Mouse (Mus musculus): Measurements from ENCODE around the gene Mturn. TPM values are rescaled to one million over a fixed set of nuclear protein-coding genes. Genes with fewer than 3 reads are reported as not detected.
A peak's percentile ranks its signal among the peaks of the same experiment; 100 is the strongest.

Mturn gene
- polyA plus RNA-seq, 1 experiment from 2014 or later, result 3.7 TPM

DNA sequence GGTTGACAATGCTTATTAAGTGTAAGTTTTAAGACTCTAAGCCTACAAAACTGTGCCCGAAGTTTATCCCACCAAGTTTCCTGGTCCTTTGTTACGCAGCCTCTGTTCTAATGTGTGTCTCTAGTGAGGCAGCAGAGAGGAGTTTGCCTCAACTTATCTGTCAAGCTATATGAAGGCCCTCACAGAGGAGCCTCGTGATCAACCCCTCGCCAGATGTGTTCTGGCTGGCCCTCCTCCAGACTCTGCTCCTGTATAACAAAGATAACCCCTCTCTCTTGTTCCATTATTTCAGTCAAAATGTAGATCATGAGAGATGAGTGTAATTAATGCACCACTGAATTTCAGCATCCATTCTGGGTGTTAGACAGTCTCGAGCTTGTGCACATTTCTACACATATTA lies 1.7 kb upstream of the Mturn start:
- H3K9ac ChIP-seq (ENCODE audit: low read depth, low read length), result no peak overlapping the region
- no peaks in the 10 kb centered on the region for H3K9me3 ChIP-seq (replicated peaks; ENCODE audit: control insufficient read depth, low read length)
- H3K4me1 ChIP-seq (ENCODE audit: control insufficient read depth, insufficient read depth, low read length), result peaks cover 4% of the 10 kb centered on the region; the same call in 1 of the 2 replicates
- no peak for ATAC-seq (replicated peaks; ENCODE audit: insufficient number of reproducible peaks, low FRiP score, low TSS enrichment)
- WGBS (ENCODE audit: insufficient replicate concordance), result 69% methylated on average over 5 of the region's 5 CpGs
- H3K4me2 ChIP-seq, result no peak overlapping the region
- H3K36me3 ChIP-seq (ENCODE audit: control insufficient read depth, insufficient read depth, low read length), result no peaks in the 10 kb centered on the region
- peaks cover 23% of the 10 kb centered on the region for H3K27me3 ChIP-seq (ENCODE audit: control insufficient read depth, insufficient read depth, low read length)
- no peak overlapping the region for H3K4me3 ChIP-seq (ENCODE audit: low read depth, low read length)
- H3K27ac ChIP-seq (ENCODE audit: low read depth, low read length), result no peak overlapping the region

DNA sequence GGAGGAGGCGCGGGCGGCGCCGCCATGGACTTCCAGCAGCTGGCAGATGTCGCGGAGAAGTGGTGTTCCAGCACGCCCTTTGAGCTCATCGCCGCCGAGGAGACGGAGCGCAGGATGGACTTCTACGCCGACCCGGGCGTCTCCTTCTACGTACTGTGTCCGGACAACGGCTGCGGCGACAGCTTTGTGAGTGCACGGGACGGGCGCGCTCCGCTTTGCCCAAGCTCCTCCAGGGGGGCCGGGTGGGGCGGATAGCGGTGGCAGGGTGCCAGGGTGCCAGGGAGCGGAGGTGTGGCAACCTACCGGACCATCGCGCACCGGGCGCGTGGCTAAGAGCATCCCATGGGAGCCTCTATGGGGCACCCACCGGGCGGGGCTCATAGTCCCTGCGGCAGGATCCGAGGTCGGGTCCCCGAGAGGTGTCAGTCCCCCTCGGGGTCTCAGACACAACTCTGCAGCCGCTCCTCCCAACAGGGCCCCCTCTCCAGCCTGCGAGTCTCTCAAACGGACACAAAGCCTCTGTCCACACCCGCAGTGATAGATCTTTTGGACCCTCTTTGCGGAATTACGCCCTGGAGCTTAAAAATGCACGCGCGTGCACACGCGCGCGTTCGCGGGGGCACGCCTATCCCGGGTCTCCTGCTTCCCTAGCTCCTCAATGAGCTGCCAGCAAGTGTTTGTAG lies 463 bp downstream of the Mturn start:
- Histone ChIP-seq H3K4me3 (ENCODE audit: low read depth, low read length) (peak overlapping the region; percentile 88), H3K36me3 (ENCODE audit: control insufficient read depth, insufficient read depth, low read length) (no peaks in the 10 kb centered on the region), H3K4me2 (peak overlapping the region; percentile 100), H3K9ac (ENCODE audit: low read depth, low read length) (peak overlapping the region; percentile 73), H3K4me1 (ENCODE audit: control insufficient read depth, insufficient read depth, low read length) (peaks cover 9% of the 10 kb centered on the region; the same call in 1 of the 2 replicates), H3K9me3 (replicated peaks; ENCODE audit: control insufficient read depth, low read length) (no peaks in the 10 kb centered on the region), H3K27ac (ENCODE audit: low read depth, low read length) (no peak overlapping the region), H3K27me3 (ENCODE audit: control insufficient read depth, insufficient read depth, low read length) (peaks cover 23% of the 10 kb centered on the region)
- peak; percentile 50; the same call in 1 of the 2 replicates for ATAC-seq (replicated peaks; ENCODE audit: insufficient number of reproducible peaks, low FRiP score, low TSS enrichment)
- WGBS (ENCODE audit: insufficient replicate concordance), result 0% methylated on average over 58 of the region's 61 CpGs

DNA sequence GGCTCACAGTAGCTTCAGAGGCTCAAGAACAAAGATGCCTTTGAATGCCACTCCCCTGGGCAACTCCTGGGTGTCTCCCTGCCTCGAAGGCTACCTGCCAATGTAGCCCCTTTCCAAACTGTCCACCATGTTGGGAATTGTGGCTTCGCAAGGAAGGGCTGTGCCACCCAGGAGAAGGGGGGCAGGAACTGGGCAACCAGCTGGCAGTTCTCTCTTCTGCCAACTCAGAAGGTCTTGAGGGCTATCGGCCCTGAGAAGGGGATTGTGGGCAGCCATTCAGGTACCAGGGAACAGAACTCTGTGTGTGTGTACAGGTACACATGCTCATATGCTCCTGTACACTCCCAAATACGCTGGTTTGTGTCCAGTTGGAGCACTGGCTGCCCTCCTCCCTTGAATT lies 2.7 kb downstream of the Mturn start:
- Histone ChIP-seq H3K27ac (ENCODE audit: low read depth, low read length) (no peak overlapping the region), H3K9me3 (replicated peaks; ENCODE audit: control insufficient read depth, low read length) (no peaks in the 10 kb centered on the region), H3K27me3 (ENCODE audit: control insufficient read depth, insufficient read depth, low read length) (peaks cover 27% of the 10 kb centered on the region), H3K36me3 (ENCODE audit: control insufficient read depth, insufficient read depth, low read length) (no peaks in the 10 kb centered on the region), H3K4me3 (ENCODE audit: low read depth, low read length) (no peak overlapping the region), H3K4me1 (ENCODE audit: control insufficient read depth, insufficient read depth, low read length) (peaks cover 9% of the 10 kb centered on the region; the same call in 1 of the 2 replicates), H3K4me2 (no peak overlapping the region), H3K9ac (ENCODE audit: low read depth, low read length) (no peak overlapping the region)
- no peak for ATAC-seq (replicated peaks; ENCODE audit: insufficient number of reproducible peaks, low FRiP score, low TSS enrichment)
- WGBS (ENCODE audit: insufficient replicate concordance), result 90% methylated on average over 4 of the region's 4 CpGs

DNA sequence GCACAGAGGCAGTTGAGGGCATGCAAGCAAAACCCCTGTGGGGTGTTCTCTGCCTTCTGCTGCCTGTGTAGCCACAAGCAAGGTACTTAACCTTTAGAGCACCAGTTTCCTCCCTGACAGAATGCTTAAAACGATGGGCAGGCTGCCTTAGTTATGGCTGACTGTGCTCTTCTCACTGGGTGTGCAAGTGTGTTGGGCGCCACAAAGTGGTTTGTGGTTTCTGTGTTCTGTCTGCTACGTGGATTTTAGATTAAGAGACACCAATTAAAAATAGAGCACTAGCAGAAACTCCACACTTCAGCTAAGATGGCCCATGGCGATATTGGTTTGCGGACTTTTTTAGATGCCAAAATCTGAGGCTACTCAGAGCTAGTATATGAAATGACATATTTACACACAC lies 3.7 kb downstream of the Mturn start:
- H3K27ac ChIP-seq (ENCODE audit: low read depth, low read length), result no peak overlapping the region
- no peak overlapping the region for H3K4me3 ChIP-seq (ENCODE audit: low read depth, low read length)
- 81% methylated on average over 5 of the region's 5 CpGs for WGBS (ENCODE audit: insufficient replicate concordance)
- no peak for ATAC-seq (replicated peaks; ENCODE audit: insufficient number of reproducible peaks, low FRiP score, low TSS enrichment)
- no peaks in the 10 kb centered on the region for H3K36me3 ChIP-seq (ENCODE audit: control insufficient read depth, insufficient read depth, low read length)
- no peaks in the 10 kb centered on the region for H3K9me3 ChIP-seq (replicated peaks; ENCODE audit: control insufficient read depth, low read length)
- peaks cover 28% of the 10 kb centered on the region for H3K27me3 ChIP-seq (ENCODE audit: control insufficient read depth, insufficient read depth, low read length)
- H3K4me1 ChIP-seq (ENCODE audit: control insufficient read depth, insufficient read depth, low read length), result peaks cover 9% of the 10 kb centered on the region; the same call in 1 of the 2 replicates
- H3K4me2 ChIP-seq, result no peak overlapping the region
- no peak overlapping the region for H3K9ac ChIP-seq (ENCODE audit: low read depth, low read length)

DNA sequence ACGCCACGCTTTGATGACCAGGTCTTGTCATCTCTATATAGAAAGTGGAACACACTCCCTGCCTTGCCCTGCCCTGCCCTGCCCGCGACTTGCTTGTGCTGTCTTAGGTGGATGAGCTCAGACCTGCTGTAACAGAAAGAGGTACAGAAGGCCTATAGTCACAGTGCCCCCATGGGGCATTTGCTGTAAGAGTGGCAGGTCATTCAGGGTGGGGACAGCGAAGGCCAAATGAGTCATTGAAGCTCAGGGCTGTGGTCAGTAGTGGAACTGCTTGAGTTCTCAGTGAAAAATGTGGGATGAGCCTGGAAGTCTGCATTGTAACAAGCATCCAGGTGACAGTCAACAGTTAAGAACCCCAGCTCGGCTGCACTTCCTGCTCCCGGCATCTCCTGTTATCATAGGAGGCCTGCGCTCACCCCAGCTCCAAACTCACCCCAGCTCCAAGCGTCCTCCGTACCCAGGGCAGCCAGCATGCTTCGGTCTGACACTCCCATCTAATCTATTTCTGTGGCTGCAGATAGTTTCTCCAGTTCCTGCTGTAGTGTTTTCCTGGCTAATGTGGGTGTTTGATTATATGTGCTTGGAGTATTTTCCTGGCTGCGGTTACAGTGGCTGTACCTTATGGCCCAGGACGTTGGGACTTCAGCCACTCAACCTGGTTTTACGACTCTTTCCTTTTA lies 4.4 kb downstream of the Mturn start:
- H3K9ac ChIP-seq (ENCODE audit: low read depth, low read length), result no peak overlapping the region
- ATAC-seq (replicated peaks; ENCODE audit: insufficient number of reproducible peaks, low FRiP score, low TSS enrichment), result no peak
- no peaks in the 10 kb centered on the region for H3K36me3 ChIP-seq (ENCODE audit: control insufficient read depth, insufficient read depth, low read length)
- peaks cover 34% of the 10 kb centered on the region for H3K27me3 ChIP-seq (ENCODE audit: control insufficient read depth, insufficient read depth, low read length)
- no peaks in the 10 kb centered on the region for H3K9me3 ChIP-seq (replicated peaks; ENCODE audit: control insufficient read depth, low read length)
- H3K4me3 ChIP-seq (ENCODE audit: low read depth, low read length), result no peak overlapping the region
- WGBS (ENCODE audit: insufficient replicate concordance), result 42% methylated on average over 14 of the region's 14 CpGs
- H3K4me2 ChIP-seq, result no peak overlapping the region
- H3K27ac ChIP-seq (ENCODE audit: low read depth, low read length), result no peak overlapping the region
- peaks cover 9% of the 10 kb centered on the region; the same call in 1 of the 2 replicates for H3K4me1 ChIP-seq (ENCODE audit: control insufficient read depth, insufficient read depth, low read length)

DNA sequence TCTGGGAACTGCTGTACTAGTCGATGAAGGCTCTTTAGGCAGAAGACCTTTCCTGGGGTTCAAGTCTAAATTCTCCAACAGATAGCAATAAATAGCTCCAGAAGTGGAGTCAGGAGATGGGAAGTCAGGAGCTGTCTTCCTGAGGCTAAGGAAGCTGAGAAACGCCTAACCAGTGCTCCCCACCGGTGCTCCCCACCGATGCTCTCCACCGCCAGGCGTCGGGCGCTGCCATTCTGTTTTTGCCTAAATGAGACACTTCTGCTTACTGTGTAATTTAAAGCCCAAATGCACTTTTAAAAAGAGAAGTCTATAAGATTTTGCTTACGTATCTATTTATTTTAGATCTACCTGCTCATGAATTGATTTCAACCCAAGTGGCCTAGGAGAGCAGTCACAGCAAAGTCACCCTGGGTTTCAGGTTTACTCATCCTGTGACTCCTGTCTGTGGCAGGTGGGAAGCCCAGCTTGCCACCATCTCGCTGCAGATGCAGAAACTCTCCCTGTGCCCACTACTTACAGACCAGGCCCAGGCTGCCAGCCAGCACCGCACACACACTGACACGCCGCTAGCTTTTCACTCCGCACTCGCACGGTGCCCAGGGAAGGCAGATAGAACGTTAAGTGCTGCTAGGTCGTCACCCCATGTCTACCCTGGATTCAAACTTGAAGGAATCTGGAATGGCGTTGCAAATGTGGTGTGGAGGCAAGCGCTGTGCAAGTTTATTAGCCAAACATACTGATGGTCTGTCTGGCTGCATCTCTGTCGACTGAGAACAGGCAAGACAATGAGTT lies 5.7 kb downstream of the Mturn start:
- no peak overlapping the region for H3K4me2 ChIP-seq
- H3K4me1 ChIP-seq (ENCODE audit: control insufficient read depth, insufficient read depth, low read length), result peaks cover 8% of the 10 kb centered on the region; the same call in 1 of the 2 replicates
- no peak overlapping the region for H3K4me3 ChIP-seq (ENCODE audit: low read depth, low read length)
- no peaks in the 10 kb centered on the region for H3K36me3 ChIP-seq (ENCODE audit: control insufficient read depth, insufficient read depth, low read length)
- WGBS (ENCODE audit: insufficient replicate concordance), result 85% methylated on average over 21 of the region's 21 CpGs
- H3K27me3 ChIP-seq (ENCODE audit: control insufficient read depth, insufficient read depth, low read length), result peaks cover 33% of the 10 kb centered on the region
- ATAC-seq (replicated peaks; ENCODE audit: insufficient number of reproducible peaks, low FRiP score, low TSS enrichment), result no peak
- no peak overlapping the region for H3K9ac ChIP-seq (ENCODE audit: low read depth, low read length)
- H3K9me3 ChIP-seq (replicated peaks; ENCODE audit: control insufficient read depth, low read length), result no peaks in the 10 kb centered on the region
- no peak overlapping the region for H3K27ac ChIP-seq (ENCODE audit: low read depth, low read length)

DNA sequence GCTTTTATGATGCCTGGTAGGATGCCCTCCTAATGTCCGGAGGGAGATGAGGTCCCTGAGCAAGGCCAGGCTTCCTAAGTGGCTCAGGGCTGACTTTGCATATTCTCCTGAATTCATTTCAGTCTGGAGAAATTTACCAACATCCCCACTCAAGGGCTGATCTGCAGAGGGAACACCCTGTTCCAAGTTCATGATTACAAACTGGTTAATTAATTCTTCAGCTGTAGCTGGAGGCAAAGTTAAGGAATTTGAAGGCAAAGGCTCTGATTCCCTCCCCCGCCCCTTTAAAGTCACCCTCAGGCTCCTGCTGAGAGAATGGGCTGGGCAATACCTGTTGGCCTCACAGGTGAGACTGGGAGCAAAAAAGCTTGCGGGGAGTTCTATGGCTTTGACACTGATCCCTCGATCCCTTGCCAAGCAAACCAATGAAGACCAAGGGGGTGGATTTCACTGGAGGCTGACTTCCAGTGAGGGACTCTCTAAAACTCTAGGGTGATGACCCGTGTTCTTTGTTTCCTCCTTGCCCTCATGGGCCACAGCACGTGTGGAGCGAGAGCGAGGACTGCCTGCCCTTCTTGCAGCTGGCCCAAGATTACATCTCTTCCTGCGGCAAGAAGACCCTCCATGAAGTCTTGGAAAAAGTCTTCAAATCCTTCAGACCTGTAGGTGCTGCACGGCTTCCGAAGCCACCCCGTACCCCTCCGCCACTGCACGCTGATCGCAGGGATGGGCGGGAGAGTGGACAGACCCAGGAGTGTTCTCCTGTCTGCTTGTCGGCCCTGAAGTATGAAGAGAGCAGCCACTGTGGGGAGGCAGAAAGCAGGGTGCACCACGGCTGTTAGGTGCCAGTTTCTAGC lies 7.3 kb downstream of the Mturn start:
- no peak overlapping the region for H3K9ac ChIP-seq (ENCODE audit: low read depth, low read length)
- no peak overlapping the region for H3K27ac ChIP-seq (ENCODE audit: low read depth, low read length)
- peaks cover 20% of the 10 kb centered on the region for H3K27me3 ChIP-seq (ENCODE audit: control insufficient read depth, insufficient read depth, low read length)
- no peak overlapping the region for H3K4me2 ChIP-seq
- no peaks in the 10 kb centered on the region for H3K9me3 ChIP-seq (replicated peaks; ENCODE audit: control insufficient read depth, low read length)
- no peaks in the 10 kb centered on the region for H3K36me3 ChIP-seq (ENCODE audit: control insufficient read depth, insufficient read depth, low read length)
- WGBS (ENCODE audit: insufficient replicate concordance), result 73% methylated on average over 18 of the region's 18 CpGs
- H3K4me1 ChIP-seq (ENCODE audit: control insufficient read depth, insufficient read depth, low read length), result peaks cover 4% of the 10 kb centered on the region; the same call in 1 of the 2 replicates
- H3K4me3 ChIP-seq (ENCODE audit: low read depth, low read length), result no peak overlapping the region
- ATAC-seq (replicated peaks; ENCODE audit: insufficient number of reproducible peaks, low FRiP score, low TSS enrichment), result no peak

DNA sequence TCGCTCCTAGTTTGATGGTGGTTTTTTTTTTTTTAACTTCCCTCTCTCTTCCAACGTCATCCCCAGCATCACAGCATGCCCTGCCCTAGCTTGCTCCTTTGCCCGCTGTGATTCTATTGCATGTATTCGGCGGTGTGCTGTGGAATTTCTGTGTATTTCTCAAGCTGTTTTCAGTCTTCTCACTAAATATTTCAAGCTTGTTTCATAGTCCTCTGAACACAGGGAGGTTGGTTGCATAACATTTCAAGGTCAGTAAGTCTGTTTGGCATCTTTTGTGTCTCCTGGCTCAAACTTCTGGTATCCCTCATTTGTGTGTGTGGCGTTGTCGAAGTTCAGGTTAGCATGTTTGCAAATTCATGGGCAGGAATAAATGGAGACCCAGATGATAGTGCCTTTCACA lies 8.3 kb downstream of the Mturn start:
- Histone ChIP-seq H3K4me3 (ENCODE audit: low read depth, low read length) (no peak overlapping the region), H3K4me1 (ENCODE audit: control insufficient read depth, insufficient read depth, low read length) (0 out of 2 replicates have a peak, but pooled peaks cover 4% of the 10 kb centered on the region), H3K4me2 (no peak overlapping the region), H3K27ac (ENCODE audit: low read depth, low read length) (no peak overlapping the region), H3K27me3 (ENCODE audit: control insufficient read depth, insufficient read depth, low read length) (peaks cover 11% of the 10 kb centered on the region), H3K9ac (ENCODE audit: low read depth, low read length) (no peak overlapping the region), H3K36me3 (ENCODE audit: control insufficient read depth, insufficient read depth, low read length) (no peaks in the 10 kb centered on the region), H3K9me3 (replicated peaks; ENCODE audit: control insufficient read depth, low read length) (no peaks in the 10 kb centered on the region)
- 83% methylated on average over 7 of the region's 7 CpGs for WGBS (ENCODE audit: insufficient replicate concordance)
- no peak for ATAC-seq (replicated peaks; ENCODE audit: insufficient number of reproducible peaks, low FRiP score, low TSS enrichment)

All from heart, embryonic 11.5 days (tissue).